Mouse (Mus musculus) lung, postnatal 0 days (tissue): ENCODE results near the gene Zfp839.

Experiments used
- CTCF ChIP-seq: IDR thresholded peaks from 2 replicates; pipeline ENCODE4 v1.5.1; 2016; ENCODE audit warnings: antibody characterized with exemption, mild to moderate bottlenecking
- EP300 ChIP-seq: IDR thresholded peaks from 2 replicates; pipeline ENCODE4 v1.6.1; 2016; ENCODE audit warnings: antibody characterized with exemption, mild to moderate bottlenecking, control low read depth

- no peak for TF ChIP-seq CTCF
- no peak for TF ChIP-seq EP300
Measured at GRCm38 (mm10) chr12:110819367-110819766, 30.7 kb upstream of the Zfp839 start.
